Mouse (Mus musculus) natural killer cell, adult 2 months (primary cell): ENCODE results near the gene Usp7.
"Not testable (repeated sequence)": the region's sequence is repeated elsewhere in the genome, so short reads cannot be mapped to it uniquely, and the experiment has no call there.

Experiments
- DNase-seq, 2 experiments: peaks; one replicate each; pipeline ENCODE4 v3.0.0; 2022; ENCODE audit warnings: low spot score in 2 of 2

Usp7 gene

DNA sequence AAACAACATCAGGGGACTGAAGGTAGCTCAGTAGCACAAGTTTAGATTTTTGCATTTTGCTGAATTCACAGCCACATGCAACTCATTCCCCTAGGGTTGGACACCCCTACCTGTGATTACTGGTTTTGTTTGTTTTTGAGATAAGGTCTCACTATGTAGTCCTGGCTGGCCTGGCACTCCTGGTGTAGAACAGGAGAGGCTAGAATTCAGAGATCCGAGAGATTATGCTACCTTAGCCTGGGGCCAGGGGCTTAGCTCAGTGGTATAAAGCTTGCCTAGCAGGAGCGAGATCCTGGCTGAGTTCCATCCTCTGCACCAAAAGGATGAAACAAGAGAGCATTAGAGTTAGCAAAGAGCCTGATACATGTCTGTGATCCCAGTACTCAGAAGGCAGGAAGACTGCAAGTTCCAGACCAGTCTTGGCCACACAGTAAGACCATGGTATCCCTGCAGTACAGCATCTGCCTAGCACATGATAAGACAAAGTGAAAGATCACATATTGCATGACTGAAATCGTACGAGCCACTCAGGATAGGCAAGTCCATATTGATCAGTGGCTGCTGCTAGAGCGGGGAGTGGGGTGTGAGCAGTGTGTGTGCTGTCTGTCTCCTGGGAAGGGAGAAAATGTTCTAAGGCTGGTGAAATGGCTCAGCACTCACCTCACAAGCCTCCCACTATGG lies 40.4 kb downstream of the Usp7 start:
- no peak for DNase-seq

DNA sequence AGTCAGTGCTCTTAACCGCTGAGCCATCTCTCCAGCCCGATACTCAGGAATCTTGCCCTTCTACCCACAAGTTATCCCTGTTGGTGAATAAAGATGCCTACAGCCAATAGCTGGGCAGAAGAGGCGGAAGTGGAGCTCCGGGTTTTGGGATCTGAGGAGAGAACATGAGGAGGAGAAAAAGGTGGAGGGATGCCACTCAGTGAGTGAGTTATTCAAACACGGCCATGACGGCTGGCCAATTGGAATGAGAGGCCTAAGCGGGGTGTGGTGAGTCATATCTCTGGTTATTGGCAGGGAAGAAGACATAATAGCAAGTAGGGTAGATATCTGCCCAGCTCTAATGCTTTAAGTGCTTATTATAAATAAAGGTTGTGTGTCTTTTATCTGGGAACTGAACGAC lies 43.2 kb downstream of the Usp7 start:
- no peak for DNase-seq

GRCm38 (mm10) chr16:8748175-8748846 lies 43.8 kb downstream of the Usp7 start:
- DNase-seq: no peak

GRCm38 (mm10) chr16:8747772-8748171 lies 44.3 kb downstream of the Usp7 start:
- no peak for DNase-seq

- DNase-seq: no peak
These were observed 45.6 kb downstream of the Usp7 start for GRCm38 (mm10) chr16:8746509-8746908.

GRCm38 (mm10) chr16:8745751-8746150 lies 46.4 kb downstream of the Usp7 start:
- DNase-seq: no peak

- DNase-seq: no peak
These were observed 48.1 kb downstream of the Usp7 start for GRCm38 (mm10) chr16:8743989-8744388.

GRCm38 (mm10) chr16:8741697-8742096 lies 50.4 kb downstream of the Usp7 start:
- no peak for DNase-seq

GRCm38 (mm10) chr16:8741110-8741509 lies 51.0 kb downstream of the Usp7 start:
- no peak for DNase-seq

GRCm38 (mm10) chr16:8738542-8739514 lies 53.3 kb downstream of the Usp7 start:
- peak; percentile 77 to 82 for DNase-seq

GRCm38 (mm10) chr16:8737666-8738541 lies 54.2 kb downstream of the Usp7 start:
- DNase-seq: peak in 1 of 2 experiments; percentile 22

- no peak for DNase-seq
These were observed 54.8 kb downstream of the Usp7 start for GRCm38 (mm10) chr16:8737341-8737665.

GRCm38 (mm10) chr16:8736757-8737156 lies 55.4 kb downstream of the Usp7 start:
- DNase-seq: no peak

DNA sequence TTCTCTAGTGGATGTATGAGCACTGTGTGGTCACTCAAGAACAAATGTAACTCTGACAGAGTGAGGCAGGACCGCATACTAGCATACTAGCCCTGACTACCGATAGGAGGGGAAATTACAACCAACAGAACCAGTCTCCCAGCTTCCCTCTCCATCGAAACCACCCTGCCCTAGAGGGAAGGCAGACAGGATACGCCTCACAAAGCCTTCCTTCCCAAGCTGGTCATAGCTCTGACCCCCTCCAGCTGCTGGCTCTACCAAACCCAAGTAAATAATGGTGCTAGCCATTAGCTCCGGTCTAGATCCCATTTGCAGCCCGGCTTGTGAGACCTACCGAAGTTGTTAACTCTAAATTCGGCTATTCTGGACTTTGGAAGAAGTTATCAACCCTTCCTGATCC lies 56.1 kb downstream of the Usp7 start:
- DNase-seq: no peak

DNA sequence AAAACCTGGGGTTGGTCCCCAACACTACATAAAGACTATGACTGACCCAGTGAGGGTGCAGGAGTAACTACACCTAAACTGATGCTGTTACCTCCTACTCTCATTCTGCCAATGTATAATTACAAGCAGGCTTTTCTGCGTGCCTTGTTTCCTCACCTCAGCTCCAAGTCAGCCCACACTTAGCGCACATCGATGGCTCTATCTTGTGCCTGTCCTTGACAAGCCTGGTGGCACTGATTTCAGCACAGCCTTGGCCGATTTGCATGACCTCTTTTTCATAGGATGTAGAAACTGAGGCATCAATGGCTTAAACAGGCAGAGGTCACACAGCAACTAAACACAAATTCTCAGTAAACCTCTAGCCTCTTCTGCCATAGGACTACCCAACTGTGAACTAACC lies 57.4 kb downstream of the Usp7 start:
- no peak for DNase-seq

- no peak for DNase-seq
These were observed 58.5 kb downstream of the Usp7 start for GRCm38 (mm10) chr16:8733624-8734023.

GRCm38 (mm10) chr16:8732450-8732849 lies 59.7 kb downstream of the Usp7 start:
- not testable (repeated sequence) for DNase-seq

DNA sequence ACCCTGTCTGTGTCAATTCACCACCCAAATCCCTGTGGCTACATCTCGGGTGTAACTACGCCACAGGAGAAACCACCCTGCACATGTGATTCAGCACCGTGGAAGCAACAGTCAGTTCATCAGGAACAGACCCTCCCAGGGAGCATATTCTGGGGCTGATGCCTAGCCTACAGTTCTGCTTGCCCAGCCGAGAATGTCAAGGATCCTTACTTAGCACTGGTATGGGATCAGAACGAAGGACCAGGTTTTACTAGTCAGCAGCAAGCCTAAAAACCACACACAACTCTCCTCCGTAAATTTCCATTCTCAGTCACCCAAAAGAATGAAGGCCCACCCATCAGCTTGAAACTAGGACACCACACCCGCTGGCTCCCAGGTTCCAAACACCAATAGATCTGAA lies 60.5 kb downstream of the Usp7 start:
- no peak for DNase-seq

DNA sequence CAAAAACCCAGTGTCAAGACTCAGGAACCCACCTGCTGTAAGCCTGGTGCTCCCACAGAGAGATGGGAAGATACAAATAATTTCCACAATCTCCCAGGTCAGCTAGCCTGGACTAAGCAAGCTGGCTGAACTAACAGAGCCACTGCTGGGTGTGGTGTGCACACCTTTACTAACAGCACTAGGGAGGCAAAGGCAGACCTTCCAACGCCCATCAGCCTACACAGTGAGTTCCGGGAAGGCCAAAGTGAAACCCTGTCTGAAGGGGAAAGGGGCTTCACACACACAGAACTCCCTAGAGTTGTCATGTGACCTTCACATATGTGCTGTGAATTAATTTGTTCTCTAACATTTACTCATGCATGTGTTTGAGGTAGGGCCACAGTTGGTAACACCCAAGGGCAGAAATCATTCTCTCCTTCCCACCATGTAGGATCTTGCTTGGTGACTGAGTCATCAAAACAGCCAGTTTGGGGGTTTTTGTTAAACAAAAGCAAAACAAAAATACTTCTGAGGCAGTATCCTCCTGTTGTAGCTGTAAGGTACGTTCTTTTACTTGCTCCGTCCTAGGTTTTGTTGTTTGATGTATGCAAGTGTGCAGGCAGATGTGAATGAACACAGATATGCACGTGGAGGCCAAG lies 63.9 kb downstream of the Usp7 start:
- DNase-seq: no peak

DNA sequence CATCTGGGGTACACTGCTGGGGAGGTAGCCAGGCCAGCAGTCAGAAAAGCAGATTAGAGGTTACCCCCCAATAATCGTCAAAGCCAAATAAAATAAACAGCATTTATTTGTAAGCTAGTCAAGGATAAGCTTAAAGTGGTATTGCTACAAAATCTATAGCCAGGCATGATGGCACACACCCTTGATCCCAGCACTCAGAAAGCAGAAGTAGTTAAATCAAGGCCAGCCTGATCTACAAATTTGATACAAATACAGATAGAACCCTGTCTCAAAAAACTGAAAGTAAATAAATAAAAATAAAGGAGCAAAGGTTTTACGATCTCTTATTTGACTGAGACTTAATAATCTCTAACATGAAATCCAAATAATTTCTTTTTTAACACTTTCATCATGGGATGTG lies 66.3 kb downstream of the Usp7 start:
- no peak for DNase-seq

- DNase-seq: no peak
These were observed 68.1 kb downstream of the Usp7 start for GRCm38 (mm10) chr16:8724031-8724430.
